Mouse (Mus musculus) testis, postnatal 14 days (tissue): Measurements from ENCODE around the gene Samm50.

Experiments
- DNase-seq: peaks from one replicate; pipeline ENCODE4 v3.0.0; 2021; ENCODE audit warnings: low spot score

Gene Samm50

DNA sequence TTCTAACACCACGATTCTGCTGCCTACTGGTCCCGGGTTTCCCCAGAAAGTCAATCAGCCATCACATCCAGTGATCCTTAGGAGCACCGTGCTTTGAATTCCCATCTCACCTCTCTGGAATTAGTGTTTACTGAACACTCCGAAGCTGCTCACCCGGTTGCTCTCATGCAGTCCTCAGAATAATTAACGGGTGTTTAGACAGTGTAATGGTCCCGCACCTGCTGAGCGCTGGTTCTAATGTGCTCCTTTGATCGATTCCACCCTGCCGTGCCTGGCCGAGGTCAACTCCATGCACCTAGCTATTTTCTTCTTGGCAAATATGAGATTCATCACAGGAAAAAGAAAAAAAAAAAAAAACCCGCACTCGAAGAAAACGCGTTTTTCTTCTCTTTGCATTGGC is 46.5 kb downstream of the Samm50 start:
- no peak for DNase-seq

DNA sequence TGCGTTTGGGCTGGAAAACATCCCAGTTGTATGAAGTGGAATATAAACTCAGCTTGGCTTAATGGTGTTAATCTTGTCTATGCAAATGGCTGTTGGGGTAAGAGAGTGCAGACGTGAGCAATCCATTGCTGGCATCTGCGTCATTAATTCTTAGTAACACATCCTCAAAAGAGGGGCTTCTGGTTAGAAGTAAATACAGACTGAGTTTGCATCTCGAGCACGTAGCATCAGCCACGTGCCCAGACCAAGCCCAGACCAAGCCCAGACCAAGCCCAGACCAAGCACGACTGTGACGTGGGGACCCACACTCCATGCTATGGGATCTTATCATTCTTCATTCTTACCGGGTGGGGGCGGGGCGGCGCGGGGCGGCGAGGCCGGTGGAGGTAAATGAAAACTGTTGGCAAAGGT is 47.0 kb downstream of the Samm50 start:
- DNase-seq = no peak

DNA sequence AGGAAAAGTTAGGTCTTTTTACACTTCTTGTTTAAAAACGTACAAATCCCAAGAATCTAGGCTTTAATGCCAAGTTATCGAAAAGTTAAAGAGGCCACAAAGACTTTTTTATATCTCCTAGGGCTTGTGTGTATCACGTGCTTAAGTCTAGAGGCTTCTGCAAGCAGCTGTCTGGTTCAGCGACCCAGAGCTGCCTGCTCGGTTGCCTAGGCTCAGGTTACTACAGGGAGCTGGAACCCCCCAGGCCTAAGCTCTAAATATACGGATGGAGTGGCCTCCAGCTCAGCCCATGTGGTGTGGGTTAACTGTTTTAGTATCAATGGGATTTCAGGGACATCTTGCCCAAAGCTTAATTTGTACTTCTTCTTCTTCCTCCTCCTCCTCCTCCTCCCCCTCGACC is 49.5 kb downstream of the Samm50 start:
- DNase-seq = no peak

DNA sequence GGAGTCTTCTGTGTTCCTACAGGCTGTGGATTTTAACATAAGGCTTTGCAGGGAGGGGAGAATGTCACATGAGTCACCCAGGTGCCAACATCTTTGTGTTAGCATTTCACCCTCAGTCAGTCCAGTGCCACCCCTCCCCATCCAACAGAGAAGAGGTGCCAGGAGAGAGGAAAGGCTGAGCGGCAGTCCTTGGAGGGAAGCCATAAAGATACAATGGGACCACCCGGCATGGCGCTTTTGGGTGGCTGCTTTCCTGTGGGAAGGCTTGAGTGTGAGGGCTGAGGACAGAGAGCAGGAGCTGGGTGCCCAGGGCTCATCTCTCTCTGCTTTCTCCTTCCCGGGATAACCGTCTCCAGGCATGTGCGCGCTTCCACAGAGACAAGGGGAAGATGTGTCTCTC is 53.1 kb downstream of the Samm50 start:
- DNase-seq = no peak

DNA sequence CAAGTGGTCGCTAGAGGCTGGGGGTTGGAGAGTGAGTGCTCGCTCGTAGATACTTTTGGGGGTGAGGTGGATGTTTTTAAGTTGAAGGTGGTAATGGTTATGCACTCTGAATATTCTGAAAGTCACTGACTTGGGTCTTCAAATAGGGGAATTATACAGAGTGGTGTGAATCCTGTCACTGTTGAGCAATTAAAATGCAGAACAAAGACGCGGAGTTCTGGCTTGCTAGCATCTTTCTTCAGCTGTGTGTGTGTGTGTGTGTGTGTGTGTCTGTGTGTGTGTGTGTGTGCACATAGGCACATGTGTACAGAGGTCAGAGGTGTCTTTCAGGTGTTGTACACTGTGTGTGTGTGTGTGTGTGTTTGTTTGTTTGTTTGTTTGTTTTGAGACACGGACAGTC is 54.2 kb downstream of the Samm50 start:
- no peak for DNase-seq

DNA sequence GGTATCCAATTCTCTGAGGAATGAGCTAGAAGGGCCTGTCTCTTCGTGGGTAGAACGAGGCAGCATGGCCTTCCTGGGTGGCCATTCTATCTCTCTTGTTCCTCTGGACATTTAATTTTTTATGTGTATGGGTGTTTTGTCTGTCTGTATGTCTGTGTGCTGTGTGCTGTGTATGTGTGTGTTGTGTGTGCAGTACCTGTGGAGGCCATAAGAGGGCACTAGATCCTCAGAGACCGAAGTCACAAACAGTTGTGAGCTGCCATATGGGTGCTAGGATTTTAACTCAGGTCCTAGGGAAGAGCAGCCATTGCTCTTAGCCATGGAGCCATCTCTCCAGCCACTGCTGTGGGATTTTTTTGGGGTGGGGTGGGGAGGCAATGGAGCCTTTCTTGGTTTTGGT is 55.3 kb downstream of the Samm50 start:
- no peak for DNase-seq

DNA sequence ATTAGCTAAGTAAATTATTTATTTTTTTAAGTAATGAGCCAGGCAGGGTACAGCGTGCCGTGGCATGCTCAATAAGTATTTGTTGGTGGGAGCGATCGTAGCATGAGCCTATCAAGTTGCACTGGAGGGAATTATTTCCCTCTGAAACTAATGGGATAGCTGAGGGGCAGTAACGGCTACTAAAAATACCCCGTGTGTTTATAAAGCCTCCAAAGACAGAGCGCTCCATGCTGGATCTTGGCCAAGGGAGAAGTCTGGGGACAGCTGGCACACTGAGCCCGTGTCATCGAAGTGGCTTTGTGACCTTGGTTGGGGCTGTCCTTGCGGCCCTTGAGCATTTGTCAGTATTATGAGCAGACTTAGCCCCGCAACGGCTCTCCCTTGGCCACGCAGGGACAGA is 59.2 kb downstream of the Samm50 start:
- DNase-seq = no peak

DNA sequence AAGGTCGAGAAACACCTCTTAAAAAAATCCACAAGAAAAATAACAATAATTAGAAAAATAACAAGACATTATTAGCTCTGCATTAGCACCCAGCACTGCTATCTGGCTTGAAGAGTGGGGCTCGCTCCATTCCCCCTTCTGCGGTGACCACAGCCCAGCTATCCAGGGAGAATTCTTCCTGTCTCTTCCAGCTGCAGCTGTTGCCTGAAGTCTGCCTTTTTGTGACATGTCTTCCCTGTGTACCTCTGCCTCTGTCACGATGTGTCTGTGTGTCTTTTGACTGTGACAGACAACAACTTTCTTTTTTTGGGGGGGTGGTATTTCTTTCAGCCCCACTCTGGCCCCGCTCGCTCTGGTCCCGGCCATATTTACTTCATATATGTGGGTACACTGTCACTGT is 60.6 kb downstream of the Samm50 start:
- no peak for DNase-seq

DNA sequence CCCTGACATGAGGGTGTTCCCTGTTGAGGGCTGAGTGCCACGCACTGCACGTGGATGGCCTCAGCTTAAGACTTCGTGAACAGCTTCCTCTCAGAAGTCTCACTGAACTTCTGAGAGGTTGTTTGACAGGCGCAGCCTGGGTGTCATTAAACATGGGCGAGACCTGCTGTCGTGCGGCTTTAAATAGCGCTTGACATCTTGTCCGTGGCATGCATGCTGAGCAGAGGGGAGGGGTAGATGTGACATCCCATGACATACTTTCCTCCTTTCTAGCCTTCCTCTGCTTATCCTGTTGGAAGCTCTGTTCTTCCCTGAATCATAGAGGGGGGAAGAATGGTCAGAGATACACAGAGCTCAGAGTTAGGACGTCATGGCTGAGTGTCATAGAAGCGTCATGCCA is 61.7 kb downstream of the Samm50 start:
- no peak for DNase-seq

DNA sequence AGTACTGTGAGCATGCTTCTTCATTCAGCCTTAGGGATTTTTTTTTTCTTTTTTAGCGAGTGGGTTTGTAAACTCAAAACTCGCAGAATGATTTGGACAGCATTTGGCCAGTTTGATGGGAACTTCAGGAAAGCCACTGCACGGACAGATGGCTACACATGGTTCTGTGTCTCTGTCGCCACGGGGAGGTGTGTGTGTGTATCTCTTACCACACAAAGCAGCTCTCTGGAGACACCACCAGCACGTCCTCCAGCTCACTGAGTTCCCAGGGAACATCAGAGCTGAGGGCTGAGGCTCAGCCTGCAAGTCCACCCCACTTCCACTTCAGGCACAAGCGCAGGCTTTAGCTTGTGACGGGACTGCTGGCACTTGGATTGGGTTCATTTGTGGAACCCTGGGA is 62.3 kb downstream of the Samm50 start:
- DNase-seq = no peak

DNA sequence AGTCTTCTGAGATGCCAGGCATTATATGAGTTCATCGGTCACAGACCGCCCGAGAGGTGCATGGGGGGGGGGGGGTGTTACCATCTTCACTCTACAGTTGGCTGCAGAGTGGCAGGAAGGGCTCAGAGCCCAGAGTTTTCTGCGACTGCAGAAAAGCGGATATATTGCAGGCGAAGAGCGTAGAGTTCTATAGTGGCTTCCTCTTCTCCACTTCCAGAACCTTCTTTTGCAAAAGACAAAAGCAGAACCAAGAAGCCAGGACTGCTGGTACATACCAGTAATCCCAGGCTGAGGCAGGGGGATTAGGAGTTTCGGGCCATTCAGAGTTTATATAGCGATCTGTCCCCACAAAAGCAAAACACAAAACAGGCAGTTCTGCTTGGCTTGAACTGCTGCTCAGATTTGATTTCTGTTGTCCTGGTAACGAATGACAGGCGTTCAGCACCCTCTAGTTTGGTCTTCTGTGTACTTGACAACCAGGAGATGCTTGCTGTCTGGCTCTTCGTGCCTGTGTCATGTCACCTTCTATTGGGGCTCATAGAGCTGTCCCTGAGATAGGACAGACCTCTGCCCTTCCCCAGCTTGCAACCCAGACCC is 64.3 kb downstream of the Samm50 start:
- no peak for DNase-seq

DNA sequence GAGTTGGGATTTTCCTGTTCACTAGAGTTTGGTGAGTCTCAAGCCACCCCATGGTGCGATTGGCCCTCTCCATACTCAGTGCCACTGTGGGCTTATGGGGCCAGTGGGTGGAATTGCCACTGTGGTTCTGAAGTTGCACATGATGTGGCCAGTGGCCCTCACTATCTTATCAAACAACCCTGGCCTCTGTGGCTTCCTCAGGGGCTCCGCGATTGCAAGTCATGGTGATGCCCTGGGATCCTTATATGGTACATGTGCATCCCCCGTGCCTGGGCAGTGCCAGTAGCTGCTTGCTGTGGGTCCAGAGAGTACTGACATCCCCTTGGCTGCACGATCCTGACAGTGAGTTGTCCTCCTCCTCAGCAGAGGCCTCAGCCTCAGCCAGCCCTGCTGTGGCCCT is 64.8 kb downstream of the Samm50 start:
- no peak for DNase-seq

DNA sequence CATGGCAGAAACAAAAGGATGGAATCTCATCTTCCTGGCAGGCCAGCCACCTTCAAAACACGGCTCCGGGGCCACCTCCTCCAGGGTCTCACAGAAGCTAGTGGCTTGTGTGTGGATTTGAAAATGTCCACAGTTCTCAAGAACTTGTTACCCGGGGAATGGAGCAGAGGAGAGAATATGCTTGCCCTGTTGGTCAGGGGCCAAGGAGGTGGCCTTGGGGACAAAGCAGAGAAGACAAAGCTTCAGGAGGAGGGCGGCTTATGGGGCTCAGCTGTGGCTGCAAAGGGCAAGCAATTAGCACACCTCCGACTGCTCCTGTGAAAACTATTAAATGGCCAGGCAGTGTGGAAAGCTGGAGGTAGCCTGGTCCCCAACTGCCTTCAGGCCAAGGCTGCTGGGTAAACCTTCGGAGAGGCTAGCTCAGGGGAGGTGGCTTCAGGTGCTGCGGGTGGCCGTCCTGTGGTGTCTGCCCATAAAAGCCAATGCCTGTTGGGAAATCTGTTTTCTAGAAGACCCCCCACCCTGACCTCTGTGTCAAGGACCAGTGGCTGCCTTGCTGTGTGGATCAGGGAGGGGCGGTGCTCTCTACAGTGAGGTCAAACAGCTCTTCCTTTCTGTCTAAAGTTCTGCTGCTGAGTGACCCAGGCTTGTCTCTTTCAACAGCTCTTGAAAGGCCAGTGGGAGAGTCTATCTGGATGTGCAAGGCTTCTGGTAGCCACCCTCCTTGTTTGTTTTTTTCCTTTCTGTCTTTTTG is 66.7 kb downstream of the Samm50 start:
- no peak for DNase-seq

DNA sequence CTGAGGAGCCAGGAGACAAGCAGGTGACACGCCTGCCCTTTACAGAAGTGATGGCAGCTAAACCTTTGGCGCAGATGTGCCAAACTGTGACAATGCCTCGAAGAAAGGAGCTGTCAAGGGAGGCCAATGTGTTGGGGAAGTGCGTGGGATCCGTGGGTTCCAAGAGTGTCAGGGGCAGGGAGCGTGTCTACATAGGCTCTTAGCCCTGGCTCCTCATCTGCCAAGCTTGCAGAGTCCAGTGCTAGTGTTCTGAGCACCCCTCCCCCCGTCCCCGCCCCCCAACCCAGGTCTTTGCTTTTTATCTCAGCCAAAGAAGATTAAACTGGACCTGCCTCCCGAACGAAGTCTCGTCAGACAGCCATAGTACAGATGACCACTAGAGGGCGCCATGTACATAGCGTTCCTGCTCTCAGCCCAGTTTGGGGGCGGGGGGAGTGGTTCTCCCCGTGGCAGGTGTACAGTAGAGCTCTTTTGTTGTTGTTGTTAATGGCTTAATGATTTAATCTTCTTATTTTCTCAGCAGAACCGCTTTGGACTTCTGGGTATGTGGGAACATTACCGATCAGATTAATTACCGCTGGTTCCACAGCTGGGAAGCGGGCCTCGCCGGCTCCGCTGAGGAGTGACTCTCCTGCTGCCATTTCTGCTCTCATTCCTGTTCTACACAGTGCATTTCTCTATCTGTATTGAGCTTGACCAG is 68.2 kb downstream of the Samm50 start:
- DNase-seq = peak; percentile 75

DNA sequence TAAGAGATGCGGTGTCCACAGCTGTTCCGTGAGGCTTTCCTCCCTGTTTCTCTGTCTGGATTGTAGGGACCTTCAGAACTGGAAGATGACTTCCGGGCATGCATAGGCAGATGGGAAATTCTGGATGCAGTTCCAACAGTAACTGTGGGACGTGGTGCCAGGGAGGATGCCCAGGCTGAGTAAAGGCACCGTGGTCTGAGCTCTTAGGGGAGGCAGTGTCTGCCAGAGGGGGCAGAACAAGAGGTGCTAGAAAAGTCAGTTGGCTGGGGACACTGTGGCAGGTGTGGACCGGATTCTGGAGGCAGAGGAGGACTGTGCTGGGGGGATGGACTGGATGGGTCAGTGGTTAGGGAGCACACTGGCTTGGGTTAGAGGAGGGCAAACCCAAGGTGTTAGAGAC is 70.6 kb downstream of the Samm50 start:
- no peak for DNase-seq

DNA sequence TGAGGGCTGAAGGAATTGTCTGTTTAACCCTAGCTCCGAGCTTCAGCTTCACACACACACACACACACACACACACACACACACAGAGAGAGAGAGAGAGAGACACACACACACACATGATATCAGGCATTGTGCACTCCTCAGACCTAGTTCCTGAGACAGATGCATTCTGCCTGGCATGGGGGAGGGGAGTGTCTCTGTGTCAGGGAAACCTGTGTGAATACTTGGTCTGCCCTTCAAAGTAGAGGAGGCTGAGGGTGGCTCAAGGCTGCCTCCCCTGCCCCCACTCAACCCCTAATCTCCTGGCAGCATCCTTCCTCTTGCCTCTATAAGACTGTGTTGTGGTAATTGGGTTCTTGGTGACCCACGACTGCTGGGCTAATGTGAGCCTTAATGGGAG is 71.5 kb downstream of the Samm50 start:
- DNase-seq = no peak

DNA sequence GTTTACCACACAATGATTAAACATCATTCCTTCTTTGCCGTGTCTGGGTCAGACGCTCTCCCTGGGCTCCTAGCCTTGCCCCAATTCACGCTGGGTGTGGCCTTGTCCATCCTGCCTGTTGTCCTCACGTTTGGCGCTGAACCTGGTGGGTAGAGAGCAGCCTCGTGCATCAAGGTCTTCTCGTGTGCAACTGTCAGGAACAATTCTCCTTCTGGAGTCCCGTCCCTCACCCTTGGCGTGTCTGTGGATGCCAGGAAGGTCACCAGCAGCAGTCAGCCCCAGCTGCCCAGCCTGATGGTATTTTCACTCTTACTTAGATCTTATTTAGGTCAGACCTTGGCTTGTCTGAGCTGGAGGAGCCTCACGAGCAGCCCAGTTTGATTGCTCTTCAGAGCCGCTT is 73.1 kb downstream of the Samm50 start:
- DNase-seq = no peak

DNA sequence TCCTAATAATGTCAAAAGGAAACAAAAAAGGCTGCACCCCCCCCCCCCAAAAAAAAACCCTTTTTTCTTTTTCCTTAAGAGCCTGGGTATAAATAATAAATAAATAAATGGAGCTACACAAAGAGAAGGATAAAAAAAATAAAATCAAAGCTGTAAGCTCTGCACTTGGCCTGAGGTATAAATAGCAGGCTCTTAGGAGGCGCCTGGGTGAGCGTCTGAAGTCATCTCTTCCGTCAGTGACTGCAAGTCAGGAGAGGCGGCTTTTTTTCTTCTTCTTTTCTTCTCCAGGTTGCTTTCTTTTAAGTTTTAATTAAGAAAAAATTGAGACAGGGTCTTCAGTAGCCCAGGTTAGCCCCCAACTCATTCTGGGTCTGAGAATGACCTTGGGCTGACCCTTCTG is 74.2 kb downstream of the Samm50 start:
- no peak for DNase-seq
